Mouse (Mus musculus): ENCODE data around the gene Pitpnm2. TPM values are rescaled to one million over a fixed set of nuclear protein-coding genes. Genes with fewer than 3 reads are reported as not detected.

Pitpnm2 gene
- total and polyA plus RNA-seq, 3 experiments, result 7.0 to 22.2 TPM; not detected in 1

DNA sequence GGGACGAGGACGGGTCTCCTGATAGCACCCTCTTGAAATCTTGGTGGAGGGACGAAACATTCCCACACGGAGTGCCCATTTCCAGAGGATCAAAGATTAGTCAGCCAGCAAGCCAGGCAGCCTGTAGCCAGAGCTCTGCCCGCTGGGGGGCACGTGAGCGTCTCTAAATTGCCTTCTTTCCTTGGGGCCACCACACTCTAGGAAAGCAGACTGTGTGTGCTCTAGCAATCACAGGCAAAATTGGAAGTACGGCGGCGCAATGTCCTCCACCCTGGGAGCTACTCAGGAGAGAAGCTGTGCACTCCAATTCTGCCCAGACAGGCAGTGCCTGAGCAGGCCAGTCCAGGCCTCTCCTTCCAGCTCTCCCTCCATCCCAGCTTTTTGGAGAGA lies 63.1 kb downstream of the Pitpnm2 start:
- no peak overlapping the region for H3K9ac ChIP-seq (ENCODE audit: control insufficient read depth, low read depth, low read length, poor library complexity, severe bottlenecking)
- H3K27me3 ChIP-seq (ENCODE audit: control insufficient read depth in 1 of 2, insufficient read depth in 2 of 2, low read length in 2 of 2), result no peaks in the 10 kb centered on the region
- H3K36me3 ChIP-seq (ENCODE audit: control insufficient read depth in 1 of 2, insufficient read depth in 2 of 2, low read length in 2 of 2), result peaks cover 0 to 8% of the 10 kb centered on the region in 2 experiments; a peak in 3 of 4 replicates
- H3K4me3 ChIP-seq (ENCODE audit: control insufficient read depth in 1 of 2, insufficient read depth in 1 of 2, low read depth in 2 of 2, low read length in 2 of 2), result no peak overlapping the region
- H3K79me2 ChIP-seq (ENCODE audit: control insufficient read depth, insufficient read depth, low read length, poor library complexity), result no peaks in the 10 kb centered on the region
- H3K4me1 ChIP-seq (ENCODE audit: control insufficient read depth in 1 of 2, insufficient read depth in 2 of 2, low read length in 2 of 2), result peaks cover 0 to 13% of the 10 kb centered on the region in 2 experiments; a peak in 1 of 4 replicates
- no peaks in the 10 kb centered on the region for H3K9me3 ChIP-seq (replicated peaks; ENCODE audit: insufficient read depth, low read length)
- no peak for DNase-seq (ENCODE audit: low read depth, low spot score)
- no peak overlapping the region for H3K27ac ChIP-seq (ENCODE audit: control insufficient read depth, low read depth, low read length)
- no peak for TF ChIP-seq MYB (IDR thresholded peaks at IDR 0.05; ENCODE audit: low read depth, low read length)
- TF ChIP-seq ETS1 (IDR thresholded peaks at IDR 0.05; ENCODE audit: low read depth, low read length), result no peak
- TF ChIP-seq MAFK (IDR thresholded peaks at IDR 0.05; ENCODE audit: borderline replicate concordance, low read depth, low read length), result no peak
- TF ChIP-seq ZC3H11A (IDR thresholded peaks at IDR 0.05; ENCODE audit: low read depth, low read length), result no peak
- TF ChIP-seq MXI1 (IDR thresholded peaks at IDR 0.05; ENCODE audit: low read depth, low read length), result no peak
- TF ChIP-seq CHD2 (IDR thresholded peaks at IDR 0.05; ENCODE audit: low read length), result no peak
- no peak for TF ChIP-seq BHLHE40 (IDR thresholded peaks at IDR 0.05; ENCODE audit: borderline replicate concordance, low read depth, low read length)
- TF ChIP-seq SIN3A (IDR thresholded peaks at IDR 0.05; ENCODE audit: low read length), result no peak
- no peak for TF ChIP-seq NELFE (IDR thresholded peaks at IDR 0.05; ENCODE audit: low read depth, low read length)
- TF ChIP-seq E2F4 (IDR thresholded peaks at IDR 0.05; ENCODE audit: borderline replicate concordance, low read depth, low read length), result no peak
- no peak for TF ChIP-seq UBTF (IDR thresholded peaks at IDR 0.05; ENCODE audit: borderline replicate concordance, insufficient read depth, low read depth, low read length)
- TF ChIP-seq POLR2AphosphoS5 (IDR thresholded peaks at IDR 0.05; ENCODE audit: borderline replicate concordance, low read depth, low read length), result no peak
- no peak for TF ChIP-seq TCF12 (IDR thresholded peaks at IDR 0.05; ENCODE audit: low read depth, low read length)
- TF ChIP-seq USF1 (IDR thresholded peaks at IDR 0.05; ENCODE audit: low read depth, low read length), result no peak
- TF ChIP-seq CHD1 (IDR thresholded peaks at IDR 0.05; ENCODE audit: low read depth, low read length), result no peak
- TF ChIP-seq RAD21 (IDR thresholded peaks at IDR 0.05; ENCODE audit: low read depth, low read length), result no peak
- TF ChIP-seq RCOR1 (IDR thresholded peaks at IDR 0.05; ENCODE audit: low read depth, low read length), result no peak
- no peak for TF ChIP-seq TAL1 (IDR thresholded peaks at IDR 0.05; ENCODE audit: low read length)
- TF ChIP-seq GATA1 (IDR thresholded peaks at IDR 0.05; ENCODE audit: low read depth, low read length), result no peak
- TF ChIP-seq POLR2A (IDR thresholded peaks at IDR 0.05; ENCODE audit: control insufficient read depth in 1 of 2, insufficient read depth in 1 of 2, low read depth in 1 of 2, low read length in 2 of 2, poor library complexity in 1 of 2), result no peak

DNA sequence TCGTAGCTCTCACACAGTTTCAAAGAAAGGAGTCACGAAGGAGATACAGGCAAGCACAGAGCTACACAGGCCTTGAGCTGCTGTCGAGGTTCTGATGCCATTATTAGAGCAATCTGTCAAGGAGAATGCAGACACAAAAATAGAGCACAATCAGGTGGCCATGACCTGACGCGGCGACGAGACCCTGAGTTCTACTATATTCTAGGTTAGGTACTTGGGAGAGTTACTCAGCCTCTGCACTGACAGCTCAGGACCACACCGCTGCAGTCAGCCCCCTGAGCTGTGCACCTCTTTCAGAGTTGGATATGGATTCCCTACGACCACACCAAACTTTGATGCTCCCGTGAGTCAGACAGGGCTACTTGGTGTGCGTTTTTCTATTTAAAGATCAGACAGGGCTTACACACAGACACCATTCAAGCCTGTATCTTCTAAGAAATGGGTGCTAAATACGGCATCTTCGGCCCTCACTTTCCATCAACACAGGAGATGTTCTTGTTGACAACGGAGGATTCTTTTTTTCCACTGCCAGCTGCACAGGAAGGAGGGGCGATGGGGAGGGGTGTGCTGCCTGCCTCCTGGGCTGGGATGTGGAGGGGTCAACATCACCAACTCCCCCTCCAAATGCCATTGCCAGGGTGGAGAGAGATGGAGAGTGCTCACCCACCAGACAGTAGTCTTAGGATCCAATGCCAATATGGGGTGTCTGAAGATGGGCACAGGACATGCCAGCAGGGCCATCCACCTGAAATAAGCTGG lies 63.7 kb downstream of the Pitpnm2 start:
- Histone ChIP-seq H3K9ac (ENCODE audit: control insufficient read depth, low read depth, low read length, poor library complexity, severe bottlenecking) (no peak overlapping the region), H3K27ac (ENCODE audit: control insufficient read depth, low read depth, low read length) (no peak overlapping the region), H3K36me3 (ENCODE audit: control insufficient read depth in 1 of 2, insufficient read depth in 2 of 2, low read length in 2 of 2) (peaks cover 0 to 9% of the 10 kb centered on the region in 2 experiments; a peak in 3 of 4 replicates), H3K9me3 (replicated peaks; ENCODE audit: insufficient read depth, low read length) (no peaks in the 10 kb centered on the region), H3K4me3 (ENCODE audit: control insufficient read depth in 1 of 2, insufficient read depth in 1 of 2, low read depth in 2 of 2, low read length in 2 of 2) (no peak overlapping the region), H3K27me3 (ENCODE audit: control insufficient read depth in 1 of 2, insufficient read depth in 2 of 2, low read length in 2 of 2) (no peaks in the 10 kb centered on the region), H3K79me2 (ENCODE audit: control insufficient read depth, insufficient read depth, low read length, poor library complexity) (no peaks in the 10 kb centered on the region; the same call in 1 of the 2 replicates), H3K4me1 (ENCODE audit: control insufficient read depth in 1 of 2, insufficient read depth in 2 of 2, low read length in 2 of 2) (peaks cover 2 to 15% of the 10 kb centered on the region in 2 experiments; a peak in 1 of 4 replicates)
- DNase-seq (ENCODE audit: low read depth, low spot score), result no peak
- TF ChIP-seq ZC3H11A (IDR thresholded peaks at IDR 0.05; ENCODE audit: low read depth, low read length), result no peak
- TF ChIP-seq TCF12 (IDR thresholded peaks at IDR 0.05; ENCODE audit: low read depth, low read length), result no peak
- TF ChIP-seq ZKSCAN1 (IDR thresholded peaks at IDR 0.05; ENCODE audit: low read depth, low read length), result no peak
- TF ChIP-seq E2F4 (IDR thresholded peaks at IDR 0.05; ENCODE audit: borderline replicate concordance, low read depth, low read length), result no peak
- TF ChIP-seq ELF1 (IDR thresholded peaks at IDR 0.05; ENCODE audit: low read depth, low read length), result no peak
- TF ChIP-seq ZNF384 (IDR thresholded peaks at IDR 0.05; ENCODE audit: low read depth, low read length), result no peak
- TF ChIP-seq RAD21 (IDR thresholded peaks at IDR 0.05; ENCODE audit: low read depth, low read length), result no peak
- TF ChIP-seq GATA1 (IDR thresholded peaks at IDR 0.05; ENCODE audit: low read depth, low read length), result no peak
- TF ChIP-seq NRF1 (IDR thresholded peaks at IDR 0.05; ENCODE audit: insufficient read depth, low read depth, low read length, poor library complexity, severe bottlenecking), result no peak

Data from MEL (cell line).